Mouse (Mus musculus) gonadal fat pad, adult 2 months (tissue): ENCODE results near the gene Polg. TPM values are rescaled to one million over a fixed set of nuclear protein-coding genes. Genes with fewer than 3 reads are reported as not detected.

Experiments used
- DNase-seq: peaks from one replicate; pipeline ENCODE4 v3.0.0-alpha.2; 2012; ENCODE audit warnings: low read depth
- polyA plus RNA-seq: library from polyadenylated mRNA; depleted of rRNA; stranded (reverse); fragments of >200 nt; gene quantifications from 2 replicates; pipeline ENCODE4 v1.2.3, GENCODE M21; 2012; rRNA removed

Gene Polg
- polyA plus RNA-seq, 1 experiment = 50.3 TPM

DNA sequence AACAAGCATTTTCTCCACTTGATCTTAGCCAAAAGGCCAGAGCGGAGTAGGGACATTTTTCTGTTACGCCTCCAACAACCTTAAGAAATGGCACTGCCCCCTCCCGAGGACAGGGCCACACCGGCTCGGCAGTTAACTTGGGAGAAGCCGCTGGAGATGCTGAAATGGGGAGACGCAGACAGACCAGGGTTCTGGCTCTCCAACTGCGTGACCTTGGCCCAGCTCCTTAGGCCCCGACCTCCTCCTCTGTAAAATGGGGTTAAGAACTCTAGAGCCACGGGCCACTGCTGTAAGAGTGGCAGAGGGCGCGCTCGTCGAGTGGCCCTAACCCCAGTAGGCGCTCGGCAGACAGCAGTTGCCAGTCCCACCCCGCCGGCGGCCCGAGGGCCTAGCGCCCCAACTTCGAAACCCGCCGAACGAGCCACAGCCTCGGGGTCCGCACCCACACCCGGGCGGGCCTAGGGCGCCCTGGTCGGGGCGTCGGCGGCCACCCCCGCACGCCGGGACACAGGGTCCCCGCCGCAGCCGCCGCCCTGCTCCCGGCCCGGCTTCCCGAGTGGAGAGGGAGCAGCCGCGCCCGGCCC, 609 bp downstream of the Polg start:
- no peak for DNase-seq

DNA sequence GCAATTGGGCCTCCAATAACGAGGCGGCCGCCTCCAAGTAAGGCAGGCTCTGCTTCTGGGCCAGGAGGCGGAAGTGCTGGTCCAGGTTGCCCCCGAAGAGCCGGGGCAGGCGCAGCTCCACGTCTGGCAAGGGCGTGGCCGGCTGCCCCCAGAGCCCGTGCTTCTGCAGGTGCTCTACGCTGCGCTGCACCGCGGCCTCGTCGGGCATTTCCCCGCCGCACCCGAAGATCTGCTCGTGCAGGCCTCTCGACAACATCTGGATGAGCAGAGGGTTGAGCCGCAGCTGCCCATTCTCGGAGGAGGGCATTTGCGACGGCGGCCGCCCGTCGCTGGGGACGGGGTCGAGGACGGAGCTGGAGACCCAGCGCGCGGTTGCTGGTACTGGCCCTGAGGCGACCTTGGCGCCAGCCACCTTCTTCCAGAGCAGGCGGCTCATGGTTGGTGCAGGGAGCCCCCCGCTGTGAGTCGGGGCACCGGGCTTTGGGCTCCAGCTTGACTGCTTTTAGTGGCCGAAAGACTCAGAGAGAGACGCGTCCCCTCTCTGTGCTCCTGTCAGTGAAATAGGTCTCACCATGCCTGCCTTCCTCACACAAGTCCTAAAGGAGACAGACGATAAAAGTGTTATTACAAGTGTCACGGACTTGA, 1.3 kb downstream of the Polg start:
- DNase-seq = no peak

DNA sequence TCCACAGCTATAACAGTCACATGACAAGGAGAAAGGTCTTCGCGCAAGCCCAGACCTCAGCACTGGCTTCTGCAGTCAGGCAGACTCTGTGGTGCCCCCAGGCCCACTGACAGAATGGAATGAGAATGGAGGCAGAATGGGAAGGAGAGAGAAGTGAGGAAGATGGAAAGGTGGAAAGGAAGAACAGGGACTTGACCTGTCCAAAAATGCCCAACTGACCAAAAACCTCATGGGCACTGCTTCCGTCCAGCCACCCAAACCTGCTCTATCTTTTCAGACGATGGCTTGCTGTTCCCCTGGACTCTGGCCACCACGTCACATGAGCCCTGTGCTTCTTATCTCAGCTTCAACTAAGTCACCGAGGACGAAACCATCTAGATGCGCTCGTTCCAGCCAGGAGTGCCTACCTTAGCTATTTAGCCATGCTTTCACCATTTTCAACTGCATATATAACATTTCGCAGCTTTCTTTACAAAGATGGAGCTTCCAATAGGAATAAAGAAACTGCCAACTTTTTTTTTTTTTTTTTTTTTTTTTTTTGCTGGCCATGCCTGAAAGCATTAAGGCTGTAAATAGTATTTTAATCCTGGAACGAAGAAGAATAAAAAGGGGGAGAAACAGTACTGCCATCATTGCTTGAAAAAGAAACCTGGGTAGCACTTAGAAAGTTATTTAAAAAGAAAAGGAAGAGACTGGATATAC, 2.6 kb downstream of the Polg start:
- DNase-seq = no peak

- no peak for DNase-seq
Observed at GRCm38 (mm10) chr7:79461721-79462120, 4.4 kb downstream of the Polg start.

- DNase-seq = no peak
Observed at GRCm38 (mm10) chr7:79447486-79447885, 18.7 kb downstream of the Polg start.

DNA sequence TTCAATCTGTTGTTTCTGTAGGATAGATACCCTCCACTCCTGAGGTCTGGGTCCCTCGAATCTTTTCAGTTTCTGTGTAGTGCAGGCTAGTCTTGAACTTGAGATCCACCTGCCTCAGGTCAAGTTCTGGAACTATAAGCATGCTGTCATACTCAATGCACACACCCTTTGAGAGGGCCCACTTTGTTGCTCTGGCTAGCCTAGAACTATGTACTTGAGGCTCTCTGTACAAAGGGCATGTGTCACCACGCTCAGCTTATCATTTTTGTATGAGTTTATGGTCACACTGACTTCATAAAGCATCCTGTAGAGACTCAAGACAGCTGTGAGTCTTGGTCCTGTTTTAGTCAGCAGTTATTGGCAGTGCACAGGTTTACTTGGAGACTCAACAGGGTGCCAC, 19.1 kb downstream of the Polg start:
- DNase-seq = no peak

DNA sequence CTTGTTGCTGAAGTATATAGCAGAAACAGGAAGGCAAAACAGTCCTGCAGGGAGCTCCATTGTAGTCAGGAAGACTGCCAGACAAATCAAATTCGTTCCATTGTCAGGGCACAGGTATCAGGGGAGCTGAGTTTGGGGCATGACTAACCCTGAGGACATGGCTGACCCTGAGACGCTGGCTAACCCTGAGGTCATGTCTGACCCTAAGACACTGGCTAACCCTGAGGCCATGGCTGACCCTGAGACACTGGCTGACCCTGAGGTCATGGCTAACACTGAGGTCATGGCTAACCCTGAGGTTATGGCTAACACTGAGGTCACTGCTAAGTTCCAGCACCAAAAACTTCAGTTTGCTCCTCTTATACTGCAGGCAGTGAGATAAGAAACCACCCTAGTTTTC, 26.1 kb downstream of the Polg start:
- DNase-seq = no peak

- DNase-seq = no peak
Observed at GRCm38 (mm10) chr7:79428243-79428642, 37.9 kb downstream of the Polg start.

GRCm38 (mm10) chr7:79425804-79426203, 40.4 kb downstream of the Polg start:
- DNase-seq = no peak

DNA sequence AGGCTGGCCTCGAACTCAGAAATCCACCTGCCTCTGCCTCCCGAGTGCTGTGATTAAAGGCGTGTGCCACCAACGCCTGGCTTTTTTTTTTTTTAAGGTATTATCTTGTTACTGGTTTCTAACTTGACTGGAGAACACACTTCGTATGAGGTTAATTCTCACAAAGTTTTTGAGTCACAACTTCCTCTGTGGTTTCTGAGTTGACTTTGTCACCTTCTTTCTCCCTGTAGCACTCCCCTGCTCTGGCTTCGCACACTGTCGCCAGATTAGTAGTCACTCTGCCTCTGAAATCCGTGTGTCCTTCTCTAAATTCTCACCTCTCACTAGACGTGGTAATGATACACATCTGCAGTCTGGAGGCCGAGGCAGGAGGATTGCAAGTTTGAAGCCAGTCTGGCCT, 43.3 kb downstream of the Polg start:
- no peak for DNase-seq

- DNase-seq = no peak
Observed at GRCm38 (mm10) chr7:79419950-79420349, 46.2 kb downstream of the Polg start.

DNA sequence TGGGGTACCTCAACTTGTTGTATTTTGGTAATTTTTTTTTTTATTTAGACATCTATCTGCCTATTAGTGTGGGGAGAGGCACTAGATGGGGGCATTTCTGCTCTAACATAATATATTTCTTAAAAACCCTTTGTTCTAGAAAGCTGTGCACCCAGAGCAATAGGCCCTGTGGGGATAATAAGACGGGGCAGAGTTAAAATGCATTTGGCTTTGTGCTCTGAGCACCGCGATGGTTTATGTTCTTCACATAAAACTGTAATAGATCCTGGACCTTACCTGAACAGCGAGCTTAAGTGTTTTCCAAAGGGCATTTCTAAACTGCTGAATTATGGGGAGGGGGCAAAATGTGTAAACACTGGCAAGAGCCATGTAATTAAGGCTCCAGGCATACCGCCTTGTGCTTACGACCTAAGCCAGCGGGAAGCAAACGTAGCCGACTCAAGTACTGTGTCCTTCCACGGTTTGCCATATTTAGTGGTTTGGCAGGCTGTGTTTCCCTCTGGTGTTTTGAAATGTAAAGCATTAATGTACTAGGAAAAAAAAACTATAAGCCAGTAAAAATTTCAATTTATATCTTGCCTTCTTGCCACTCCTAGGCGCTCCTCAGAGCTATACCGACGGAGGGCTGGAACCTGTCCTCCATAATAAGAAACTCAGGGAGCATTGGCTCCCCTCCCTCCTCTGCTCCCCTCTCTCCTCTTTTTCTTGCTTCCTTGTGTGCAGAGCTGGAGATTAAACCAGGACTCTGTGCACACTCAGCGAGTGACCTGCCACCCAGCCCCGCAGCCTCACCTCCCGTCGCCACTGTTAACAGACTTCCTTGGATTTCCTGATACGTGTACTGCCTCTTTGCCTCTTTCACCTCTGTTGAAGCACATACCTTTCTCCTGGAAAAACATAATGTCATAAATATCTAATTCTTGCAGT, 51.5 kb downstream of the Polg start:
- no peak for DNase-seq

GRCm38 (mm10) chr7:79400296-79400695, 65.9 kb downstream of the Polg start:
- no peak for DNase-seq

- DNase-seq = no peak
Observed at GRCm38 (mm10) chr7:79398971-79399370, 67.2 kb downstream of the Polg start.

GRCm38 (mm10) chr7:79398426-79398825, 67.7 kb downstream of the Polg start:
- no peak for DNase-seq

- no peak for DNase-seq
Observed at GRCm38 (mm10) chr7:79397446-79397963, 68.7 kb downstream of the Polg start.

Other genes starting within 250 kb of the Polg start
- 183 and 328 TPM in 2 replicates for gene Abhd2, start 193.2 kb downstream of the Polg start, polyA plus RNA-seq
- 0.11 TPM in 1 of 2 replicates, not detected in the other for gene Rlbp1, start 79.3 kb downstream of the Polg start, polyA plus RNA-seq
- 0.28 and 0.34 TPM in 2 replicates for gene Fanci, start 74.4 kb downstream of the Polg start, polyA plus RNA-seq
- 272 and 356 TPM in 2 replicates for gene Rhcg, start 151.3 kb upstream of the Polg start, polyA plus RNA-seq
- gene Ticrr, start 193.8 kb upstream of the Polg start, polyA plus RNA-seq = 0.20 and 0.34 TPM in 2 replicates
- gene Kif7, start 249.4 kb upstream of the Polg start, polyA plus RNA-seq = 2.5 and 3.3 TPM in 2 replicates